Mouse (Mus musculus): ENCODE data around the gene Ccl28. TPM values are rescaled to one million over a fixed set of nuclear protein-coding genes. Genes with fewer than 3 reads are reported as not detected.
A peak's percentile ranks its signal among the peaks of the same experiment; 100 is the strongest.
"Not testable (repeated sequence)": the region's sequence is repeated elsewhere in the genome, so short reads cannot be mapped to it uniquely, and the experiment has no call there.

Gene Ccl28
- polyA plus RNA-seq (2012; rRNA removed), result 0.06 and 0.07 TPM in 2 replicates

GRCm38 (mm10) chr13:119623634-119624033, at the start of gene Ccl28:
Gene Ccl28 (plus strand): TSS chr13:119623819.
- 77% methylated on average over 6 of the region's 6 CpGs for WGBS
- Histone ChIP-seq H3K4me1 (ENCODE audit: control insufficient read depth, insufficient read depth, low read length) (no peaks in the 10 kb centered on the region), H3K4me3 (replicated peaks; ENCODE audit: extremely low read depth, low read depth, low read length) (no peak within 1 kb of the TSS)
- TF ChIP-seq CTCF (IDR thresholded peaks at IDR 0.05; ENCODE audit: insufficient read depth, low read length) (no peak), POLR2A (IDR thresholded peaks at IDR 0.05; ENCODE audit: borderline replicate concordance, extremely low read depth, low read depth, low read length) (no peak)
- no peak for DNase-seq

GRCm38 (mm10) chr13:119596321-119597211, 27.1 kb upstream of the Ccl28 start:
- not testable (repeated sequence) for H3K4me1 ChIP-seq (ENCODE audit: control insufficient read depth, insufficient read depth, low read length); DNase-seq; H3K4me3 ChIP-seq (replicated peaks; ENCODE audit: extremely low read depth, low read depth, low read length)
- WGBS, result 64% methylated on average over 16 of the region's 16 CpGs

GRCm38 (mm10) chr13:119598466-119598865, 25.2 kb upstream of the Ccl28 start:
- DNase-seq; H3K4me1 ChIP-seq (ENCODE audit: control insufficient read depth, insufficient read depth, low read length); H3K4me3 ChIP-seq (replicated peaks; ENCODE audit: extremely low read depth, low read depth, low read length): not testable (repeated sequence)

- WGBS, result 60% methylated on average over 12 of the region's 12 CpGs
- H3K4me1 ChIP-seq (ENCODE audit: control insufficient read depth, insufficient read depth, low read length); H3K4me3 ChIP-seq (replicated peaks; ENCODE audit: extremely low read depth, low read depth, low read length): not testable (repeated sequence)
- peak; percentile 17 for DNase-seq
Measured at GRCm38 (mm10) chr13:119599066-119599465, 24.6 kb upstream of the Ccl28 start.

GRCm38 (mm10) chr13:119599498-119599897, 24.1 kb upstream of the Ccl28 start:
- not testable (repeated sequence) for H3K4me3 ChIP-seq (replicated peaks; ENCODE audit: extremely low read depth, low read depth, low read length); H3K4me1 ChIP-seq (ENCODE audit: control insufficient read depth, insufficient read depth, low read length); DNase-seq
- 75% methylated on average over 2 of the region's 2 CpGs for WGBS

GRCm38 (mm10) chr13:119600166-119600565, 23.5 kb upstream of the Ccl28 start:
- H3K4me3 ChIP-seq (replicated peaks; ENCODE audit: extremely low read depth, low read depth, low read length); H3K4me1 ChIP-seq (ENCODE audit: control insufficient read depth, insufficient read depth, low read length): not testable (repeated sequence)
- peak; percentile 17 for DNase-seq

- 58% methylated on average over 13 of the region's 13 CpGs for WGBS
- not testable (repeated sequence) for H3K4me1 ChIP-seq (ENCODE audit: control insufficient read depth, insufficient read depth, low read length); H3K4me3 ChIP-seq (replicated peaks; ENCODE audit: extremely low read depth, low read depth, low read length)
- peak; percentile 14 for DNase-seq
Measured at GRCm38 (mm10) chr13:119602688-119603331, 20.8 kb upstream of the Ccl28 start.

- H3K4me1 ChIP-seq (ENCODE audit: control insufficient read depth, insufficient read depth, low read length); H3K4me3 ChIP-seq (replicated peaks; ENCODE audit: extremely low read depth, low read depth, low read length); DNase-seq: not testable (repeated sequence)
- WGBS, result 95% methylated on average over 8 of the region's 8 CpGs
Measured at GRCm38 (mm10) chr13:119603890-119604289, 19.7 kb upstream of the Ccl28 start.

- DNase-seq; H3K4me3 ChIP-seq (replicated peaks; ENCODE audit: extremely low read depth, low read depth, low read length): not testable (repeated sequence)
- 89% methylated on average over 8 of the region's 9 CpGs for WGBS
Measured at GRCm38 (mm10) chr13:119604322-119604721, 19.3 kb upstream of the Ccl28 start.

GRCm38 (mm10) chr13:119618841-119619240, 4.8 kb upstream of the Ccl28 start:
- TF ChIP-seq CTCF (IDR thresholded peaks at IDR 0.05; ENCODE audit: insufficient read depth, low read length), result no peak
- no peak for TF ChIP-seq POLR2A (IDR thresholded peaks at IDR 0.05; ENCODE audit: borderline replicate concordance, extremely low read depth, low read depth, low read length)
- Histone ChIP-seq H3K4me1 (ENCODE audit: control insufficient read depth, insufficient read depth, low read length) (no peaks in the 10 kb centered on the region), H3K4me3 (replicated peaks; ENCODE audit: extremely low read depth, low read depth, low read length) (no peak overlapping the region)
- DNase-seq, result no peak
- WGBS, result 97% methylated on average over 3 of the region's 3 CpGs

More at GRCm38 (mm10) chr13:119604322-119604721, 19.3 kb upstream of the Ccl28 start:
- not testable (repeated sequence) for H3K4me1 ChIP-seq (ENCODE audit: control insufficient read depth, insufficient read depth, low read length)

- WGBS, result 51% methylated on average over 3 of the region's 3 CpGs
- H3K4me1 ChIP-seq (ENCODE audit: control insufficient read depth, insufficient read depth, low read length), result no peaks in the 10 kb centered on the region
- DNase-seq, result no peak
- H3K4me3 ChIP-seq (replicated peaks; ENCODE audit: extremely low read depth, low read depth, low read length), result no peak overlapping the region
- TF ChIP-seq POLR2A (IDR thresholded peaks at IDR 0.05; ENCODE audit: borderline replicate concordance, extremely low read depth, low read depth, low read length), result no peak
- TF ChIP-seq CTCF (IDR thresholded peaks at IDR 0.05; ENCODE audit: insufficient read depth, low read length), result no peak
Measured at GRCm38 (mm10) chr13:119619735-119620134, 3.9 kb upstream of the Ccl28 start.
